Mouse (Mus musculus) heart, embryonic 15.5 days (tissue): ENCODE results near the gene Rfx3. TPM values are rescaled to one million over a fixed set of nuclear protein-coding genes. Genes with fewer than 3 reads are reported as not detected.

Source experiments
- ATAC-seq: fragments of 200-750 bp; cut with Nextera tagmentation; replicated peaks from 2 replicates; pipeline ENCODE4 v1.8.0; 2017; ENCODE audit warnings: low read depth, moderate TSS enrichment; ENCODE audit not compliant: insufficient number of reproducible peaks, insufficient read depth, low FRiP score
- H3K27ac ChIP-seq: fragments of 300-500 bp; sonication (generic); 2 replicates; pipeline ENCODE4 v1.5.1; 2015; ENCODE audit warnings: mild to moderate bottlenecking, inconsistent platforms
- H3K27me3 ChIP-seq: fragments of 300-500 bp; sonication (generic); 2 replicates; pipeline ENCODE4 v1.6.1; 2015; ENCODE audit warnings: inconsistent platforms
- H3K36me3 ChIP-seq: fragments of 300-500 bp; sonication (generic); 2 replicates; pipeline ENCODE4 v1.6.1; 2015; ENCODE audit warnings: mild to moderate bottlenecking, inconsistent platforms
- H3K4me1 ChIP-seq: fragments of 300-500 bp; sonication (generic); replicated peaks from 2 replicates; pipeline ENCODE4 v1.6.1; 2015; ENCODE audit warnings: inconsistent platforms
- H3K4me2 ChIP-seq: fragments of 300-500 bp; sonication (generic); 2 replicates; pipeline ENCODE4 v1.6.1; 2015; ENCODE audit warnings: inconsistent platforms, mild to moderate bottlenecking, moderate library complexity
- H3K4me3 ChIP-seq: fragments of 300-500 bp; sonication (generic); 2 replicates; pipeline ENCODE4 v1.5.1; 2015; ENCODE audit warnings: mild to moderate bottlenecking, inconsistent platforms
- H3K9ac ChIP-seq: fragments of 300-500 bp; sonication (generic); 2 replicates; pipeline ENCODE4 v1.6.1; 2015; ENCODE audit warnings: mild to moderate bottlenecking, inconsistent platforms
- H3K9me3 ChIP-seq: fragments of 300-500 bp; sonication (generic); replicated peaks from 2 replicates; pipeline ENCODE4 v1.6.1; 2016; ENCODE audit warnings: inconsistent platforms
- polyA plus RNA-seq: library from polyadenylated mRNA; unstranded; fragments of >200 nt; fragmentation: Nextera tagmentation; extraction: Ambion mirVana; gene quantifications from 2 replicates; pipeline ENCODE4 v1.2.1, GENCODE M21; 2015

Rfx3 gene
- polyA plus RNA-seq, 1 experiment from 2014 or later = 4.8 TPM

DNA sequence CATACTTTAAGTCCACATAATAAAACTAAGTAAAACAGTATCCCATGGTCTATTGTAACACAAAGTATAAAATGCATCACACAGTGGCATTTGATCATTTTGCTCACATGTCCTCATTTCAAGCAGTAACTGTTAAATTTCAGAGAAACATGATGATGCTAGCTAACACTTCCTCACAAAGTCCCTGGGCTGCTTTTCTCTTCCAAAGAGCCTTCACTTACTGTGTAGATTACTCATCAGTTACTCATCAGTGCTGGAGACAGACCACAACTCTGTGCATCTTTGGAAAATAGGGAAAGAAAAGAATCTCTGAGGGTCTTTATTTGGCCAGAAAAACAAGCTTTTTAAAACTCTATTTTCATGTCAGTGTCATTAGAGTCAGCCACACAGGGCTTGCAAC is 294.7 kb downstream of the Rfx3 start:
- Histone ChIP-seq H3K4me1 (no peaks in the 10 kb centered on the region), H3K4me3 (no peak overlapping the region), H3K36me3 (no peaks in the 10 kb centered on the region), H3K27me3 (no peaks in the 10 kb centered on the region), H3K9ac (no peak overlapping the region), H3K27ac (no peak overlapping the region), H3K9me3 (no peaks in the 10 kb centered on the region), H3K4me2 (no peak overlapping the region)
- ATAC-seq = no peak
